12 mouse cellular contexts compared by ENCODE assay signal in genomic region chr10:93325369-93325768, GRCm38 (mm10). TPM values are rescaled to one million over a fixed set of nuclear protein-coding genes. Genes with fewer than 3 reads are reported as not detected.
DNase-seq lines count a peak whose midpoint lies in the region; ATAC-seq and TF ChIP-seq lines count a peak whose summit lies in the region.
"Had no signal": no experiment of that assay in that cellular context is flagged by ENCODE, and none has a peak within 500 bp of the region (broad histone marks: within the 10 kb centered on the region; RNA-seq: fewer than 3 reads in every experiment).

No protein-coding gene starts in this region.

- ATAC-seq in heart, embryonic 12.5 days (ENCODE audit: insufficient number of reproducible peaks, low FRiP score) = no peak; the same call in 1 of the 2 replicates
- ATAC-seq in lung, postnatal 0 days = peak; percentile 58
- ATAC-seq in embryonic facial prominence, embryonic 13.5 days (ENCODE audit: insufficient number of reproducible peaks, insufficient read depth, low FRiP score, low TSS enrichment, low read depth) = no peak
- ATAC-seq in forebrain, embryonic 16.5 days = no peak
- ATAC-seq: midbrain, embryonic 13.5 days had no signal

- no peak for TF ChIP-seq EP300 in lung, postnatal 0 days (IDR thresholded peaks at IDR 0.05)

- DNase-seq in heart, postnatal 10 days = no peak
- DNase-seq in lung, postnatal 0 days (ENCODE audit: low spot score) = peak; percentile 43
- DNase-seq in lung, postnatal 10 days = no peak
- no peak for DNase-seq in urinary bladder, adult 18-20 months (ENCODE audit: low spot score in 2 of 2)

- no peak overlapping the region for H3K9ac ChIP-seq in heart, embryonic 12.5 days
- H3K9ac ChIP-seq in lung, postnatal 0 days (replicated peaks; ENCODE audit: low read depth) = no peak overlapping the region
- no peak overlapping the region for H3K9ac ChIP-seq in embryonic facial prominence, embryonic 13.5 days
- H3K9ac ChIP-seq in forebrain, embryonic 16.5 days (replicated peaks; ENCODE audit: low read depth, low read length) = no peak overlapping the region
- H3K9ac ChIP-seq: limb, embryonic 12.5 days; midbrain, embryonic 13.5 days had no signal

- H3K27me3 ChIP-seq in heart, embryonic 12.5 days (replicated peaks) = no peaks in the 10 kb centered on the region
- no peaks in the 10 kb centered on the region for H3K27me3 ChIP-seq in lung, postnatal 0 days (replicated peaks; ENCODE audit: insufficient read depth, low read length)
- no peaks in the 10 kb centered on the region for H3K27me3 ChIP-seq in embryonic facial prominence, embryonic 13.5 days
- H3K27me3 ChIP-seq in small intestine, adult 2 months (ENCODE audit: control insufficient read depth, insufficient read depth, low read length) = no peaks in the 10 kb centered on the region
- no peaks in the 10 kb centered on the region for H3K27me3 ChIP-seq in forebrain, embryonic 16.5 days (replicated peaks; ENCODE audit: control insufficient read depth, insufficient read depth, low read length)
- H3K27me3 ChIP-seq: limb, embryonic 12.5 days; midbrain, embryonic 13.5 days had no signal

- no peaks in the 10 kb centered on the region for H3K36me3 ChIP-seq in heart, embryonic 12.5 days
- no peaks in the 10 kb centered on the region for H3K36me3 ChIP-seq in lung, postnatal 0 days (ENCODE audit: insufficient read depth, low read length)
- H3K36me3 ChIP-seq in embryonic facial prominence, embryonic 13.5 days = no peaks in the 10 kb centered on the region
- no peaks in the 10 kb centered on the region for H3K36me3 ChIP-seq in small intestine, adult 2 months (ENCODE audit: control insufficient read depth, insufficient read depth, low read length)
- no peaks in the 10 kb centered on the region for H3K36me3 ChIP-seq in forebrain, embryonic 16.5 days (ENCODE audit: control insufficient read depth, insufficient read depth)
- H3K36me3 ChIP-seq: forebrain, embryonic 10.5 days; hindbrain, embryonic 10.5 days; limb, embryonic 12.5 days; midbrain, embryonic 13.5 days had no signal

- H3K4me1 ChIP-seq in heart, embryonic 12.5 days (replicated peaks) = peaks cover 19% of the 10 kb centered on the region
- peaks cover 6% of the 10 kb centered on the region; the same call in 1 of the 2 replicates for H3K4me1 ChIP-seq in lung, postnatal 0 days (ENCODE audit: insufficient read depth, low read depth, low read length)
- peaks cover 15% of the 10 kb centered on the region; the same call in 1 of the 2 replicates for H3K4me1 ChIP-seq in embryonic facial prominence, embryonic 13.5 days
- peaks cover 4% of the 10 kb centered on the region; the same call in 1 of the 2 replicates for H3K4me1 ChIP-seq in small intestine, adult 2 months (ENCODE audit: control insufficient read depth, insufficient read depth, insufficient read length, low read length)
- H3K4me1 ChIP-seq in forebrain, embryonic 16.5 days (replicated peaks; ENCODE audit: control insufficient read depth, insufficient read depth, low read length) = no peaks in the 10 kb centered on the region
- H3K4me1 ChIP-seq: midbrain, embryonic 13.5 days had no signal

- TF ChIP-seq CTCF in lung, postnatal 0 days (IDR thresholded peaks at IDR 0.05) = no peak
- TF ChIP-seq CTCF in small intestine, adult 2 months (IDR thresholded peaks at IDR 0.05; ENCODE audit: extremely low read depth, insufficient read length, insufficient replicate concordance, low read depth, low read length) = no peak

- H3K4me3 ChIP-seq in heart, embryonic 12.5 days = no peak overlapping the region
- H3K4me3 ChIP-seq in lung, postnatal 0 days (ENCODE audit: low read depth, low read length) = no peak overlapping the region
- no peak overlapping the region for H3K4me3 ChIP-seq in embryonic facial prominence, embryonic 13.5 days
- H3K4me3 ChIP-seq in small intestine, adult 2 months (ENCODE audit: low read depth, low read length) = no peak overlapping the region
- no peak overlapping the region for H3K4me3 ChIP-seq in forebrain, embryonic 16.5 days (replicated peaks; ENCODE audit: low read length)
- H3K4me3 ChIP-seq: forebrain, embryonic 10.5 days; hindbrain, embryonic 10.5 days; limb, embryonic 12.5 days; midbrain, embryonic 13.5 days had no signal

- no peak for TF ChIP-seq POLR2A in small intestine, adult 2 months (IDR thresholded peaks at IDR 0.05; ENCODE audit: low read depth, low read length)

- no peak overlapping the region for H3K4me2 ChIP-seq in heart, embryonic 12.5 days
- no peak overlapping the region for H3K4me2 ChIP-seq in lung, postnatal 0 days (replicated peaks; ENCODE audit: low read depth, low read length)
- H3K4me2 ChIP-seq in embryonic facial prominence, embryonic 13.5 days = no peak overlapping the region
- H3K4me2 ChIP-seq in forebrain, embryonic 16.5 days (ENCODE audit: low read length) = no peak overlapping the region
- H3K4me2 ChIP-seq: limb, embryonic 12.5 days; midbrain, embryonic 13.5 days had no signal

- H3K9me3 ChIP-seq in heart, embryonic 12.5 days (replicated peaks) = no peaks in the 10 kb centered on the region
- H3K9me3 ChIP-seq in lung, postnatal 0 days (ENCODE audit: low read length) = no peaks in the 10 kb centered on the region
- no peaks in the 10 kb centered on the region for H3K9me3 ChIP-seq in embryonic facial prominence, embryonic 13.5 days
- no peaks in the 10 kb centered on the region for H3K9me3 ChIP-seq in forebrain, embryonic 16.5 days (ENCODE audit: control insufficient read depth, low read length)
- H3K9me3 ChIP-seq: forebrain, embryonic 10.5 days; hindbrain, embryonic 10.5 days; limb, embryonic 12.5 days; midbrain, embryonic 13.5 days had no signal

- H3K27ac ChIP-seq in heart, embryonic 12.5 days (ENCODE audit: poor library complexity, severe bottlenecking) = peak overlapping the region; percentile 76
- peak overlapping the region; percentile 55 for H3K27ac ChIP-seq in lung, postnatal 0 days (ENCODE audit: low read length)
- peak overlapping the region; percentile 16; the same call in 1 of the 2 replicates for H3K27ac ChIP-seq in embryonic facial prominence, embryonic 13.5 days
- H3K27ac ChIP-seq in small intestine, adult 2 months (ENCODE audit: insufficient read depth, low read depth, low read length) = 0 out of 2 replicates have a peak overlapping the region, but pooled peaks have one; percentile 11
- no peak overlapping the region for H3K27ac ChIP-seq in forebrain, embryonic 16.5 days (ENCODE audit: low read length)
- H3K27ac ChIP-seq: limb, embryonic 12.5 days; midbrain, embryonic 13.5 days had no signal

- 58% methylated on average over 3 of the region's 3 CpGs for WGBS in heart, embryonic 12.5 days
- 62% methylated on average over 3 of the region's 3 CpGs for WGBS in lung, postnatal 0 days
- 51% methylated on average over 3 of the region's 3 CpGs for WGBS in embryonic facial prominence, embryonic 13.5 days
- 67% methylated on average over 3 of the region's 3 CpGs for WGBS in small intestine, adult 2 months
- 74% methylated on average over 3 of the region's 3 CpGs for WGBS in forebrain, embryonic 16.5 days

- intact Hi-C loops in heart, postnatal 10 days (cut with DNase I) = no loop called here

RNA-seq across cellular contexts. Expression of gene Elk3, which starts 14.4 kb away (rescaled TPM):
- polyA plus RNA-seq in heart, embryonic 12.5 days (2016; fragmentation: Nextera tagmentation; extraction: Ambion mirVana) = 36.8 and 41.0 TPM in 2 replicates
- total RNA-seq in heart, postnatal 10 days (2021) = 100 to 1,000 TPM; 106 to 115 TPM
- polyA plus RNA-seq in lung, postnatal 0 days (2015; fragmentation: Nextera tagmentation; extraction: Ambion mirVana) = 56.0 and 61.5 TPM in 2 replicates
- polyA plus RNA-seq in embryonic facial prominence, embryonic 13.5 days (2015; fragmentation: Nextera tagmentation; extraction: Ambion mirVana) = 33.9 and 40.0 TPM in 2 replicates
- polyA plus RNA-seq in small intestine, adult 2 months (2012; rRNA removed) = 9.8 and 10.8 TPM in 2 replicates
- 6.6 and 9.8 TPM in 2 replicates for polyA plus RNA-seq in forebrain, embryonic 16.5 days (2015; fragmentation: Nextera tagmentation; extraction: Ambion mirVana)
